10 mouse cellular contexts compared by ENCODE assay signal in genomic region chr4:127970018-127970421, GRCm38 (mm10). TPM values are rescaled to one million over a fixed set of nuclear protein-coding genes. Genes with fewer than 3 reads are reported as not detected.
DNase-seq lines count a peak whose midpoint lies in the region; ATAC-seq and TF ChIP-seq lines count a peak whose summit lies in the region.
"Had no signal": no experiment of that assay in that cellular context is flagged by ENCODE, and none has a peak within 500 bp of the region (broad histone marks: within the 10 kb centered on the region; RNA-seq: fewer than 3 reads in every experiment).

No protein-coding gene starts in this region.

- no peaks in the 10 kb centered on the region for H3K4me1 ChIP-seq in lung, postnatal 0 days (ENCODE audit: insufficient read depth, low read depth, low read length)
- H3K4me1 ChIP-seq: embryonic facial prominence, embryonic 15.5 days had no signal

- intact Hi-C loops in gastrocnemius, postnatal 14 days (cut with DNase I; ENCODE audit: low total_unique reads), result no loop called here

- no peak overlapping the region for H3K4me3 ChIP-seq in lung, postnatal 0 days (ENCODE audit: low read depth, low read length)
- H3K4me3 ChIP-seq: embryonic facial prominence, embryonic 15.5 days had no signal

- no peaks in the 10 kb centered on the region for H3K36me3 ChIP-seq in lung, postnatal 0 days (ENCODE audit: insufficient read depth, low read length)
- H3K36me3 ChIP-seq: embryonic facial prominence, embryonic 15.5 days had no signal

- peaks cover 6% of the 10 kb centered on the region; the same call in 1 of the 2 replicates for H3K27me3 ChIP-seq in lung, postnatal 0 days (replicated peaks; ENCODE audit: insufficient read depth, low read length)

- WGBS in lung, postnatal 0 days, result 6% methylated on average over 7 of the region's 7 CpGs

- no peak overlapping the region for H3K9ac ChIP-seq in lung, postnatal 0 days (replicated peaks; ENCODE audit: low read depth)
- H3K9ac ChIP-seq: embryonic facial prominence, embryonic 15.5 days had no signal

- no peak for TF ChIP-seq CTCF in lung, postnatal 0 days (IDR thresholded peaks at IDR 0.05)

- no peak for TF ChIP-seq EP300 in lung, postnatal 0 days (IDR thresholded peaks at IDR 0.05)

- H3K4me2 ChIP-seq in lung, postnatal 0 days (replicated peaks; ENCODE audit: low read depth, low read length), result no peak overlapping the region
- H3K4me2 ChIP-seq: embryonic facial prominence, embryonic 15.5 days had no signal

- no peaks in the 10 kb centered on the region for H3K9me3 ChIP-seq in lung, postnatal 0 days (ENCODE audit: low read length)
- H3K9me3 ChIP-seq: embryonic facial prominence, embryonic 15.5 days had no signal

- no peak for ATAC-seq in lung, postnatal 0 days

- peak; percentile 18 for DNase-seq in gastrocnemius, postnatal 14 days
- DNase-seq in gastrocnemius, adult 8-10 months (ENCODE audit: low spot score in 2 of 2), result no peak
- peak; percentile 48 for DNase-seq in lung, postnatal 0 days (ENCODE audit: low spot score)
- no peak for DNase-seq in lung, adult 18-20 months
- DNase-seq in cerebellum, postnatal 10 days, result peak; percentile 75 to 82
- DNase-seq in mesoderm, embryonic 11.5 days (ENCODE audit: low read depth, low spot score), result peak; percentile 76
- DNase-seq in frontal cortex, postnatal 10 days (ENCODE audit: low spot score in 2 of 2), result no peak
- DNase-seq in right cerebral cortex, postnatal 4 days, result no peak

- H3K27ac ChIP-seq in lung, postnatal 0 days (ENCODE audit: low read length), result no peak overlapping the region
- H3K27ac ChIP-seq: embryonic facial prominence, embryonic 15.5 days had no signal

RNA-seq across cellular contexts. Expression of gene CK137956, which starts 0.7 kb away (rescaled TPM):
- total RNA-seq in gastrocnemius, postnatal 14 days (2021), result not detected
- not detected for total RNA-seq in gastrocnemius, adult 8-10 months (2022)
- not detected in 2 replicates for polyA plus RNA-seq in lung, postnatal 0 days (2015; fragmentation: Nextera tagmentation; extraction: Ambion mirVana)
- total RNA-seq: ES-E14 had no signal
- polyA plus RNA-seq: embryonic facial prominence, embryonic 15.5 days had no signal

RNA-seq across cellular contexts. Expression of gene Csmd2, which starts 17.6 kb away (rescaled TPM):
- under 1 TPM; 0.08 to 0.18 TPM for total RNA-seq in gastrocnemius, postnatal 14 days (2021)
- total RNA-seq in gastrocnemius, adult 8-10 months (2022), result not detected
- polyA plus RNA-seq in lung, postnatal 0 days (2015; fragmentation: Nextera tagmentation; extraction: Ambion mirVana), result 0.04 and 0.05 TPM in 2 replicates

Comparison
In these comparisons a context has a peak if more than half of its experiments do, and no peak if none do; other contexts are left out.
1. DNase-seq: peak in gastrocnemius, postnatal 14 days (single experiment), lung, postnatal 0 days (single experiment), cerebellum, postnatal 10 days (2 of 2) and mesoderm, embryonic 11.5 days (single experiment); none in gastrocnemius, adult 8-10 months (0 of 2), lung, adult 18-20 months (0 of 2), frontal cortex, postnatal 10 days (0 of 2) and right cerebral cortex, postnatal 4 days (single experiment).